Mouse (Mus musculus): ENCODE results near the gene Gimap4. TPM values are rescaled to one million over a fixed set of nuclear protein-coding genes. Genes with fewer than 3 reads are reported as not detected.

Gene Gimap4
- polyA plus RNA-seq (2012; rRNA removed) = 43.0 and 64.0 TPM in 2 replicates

DNA sequence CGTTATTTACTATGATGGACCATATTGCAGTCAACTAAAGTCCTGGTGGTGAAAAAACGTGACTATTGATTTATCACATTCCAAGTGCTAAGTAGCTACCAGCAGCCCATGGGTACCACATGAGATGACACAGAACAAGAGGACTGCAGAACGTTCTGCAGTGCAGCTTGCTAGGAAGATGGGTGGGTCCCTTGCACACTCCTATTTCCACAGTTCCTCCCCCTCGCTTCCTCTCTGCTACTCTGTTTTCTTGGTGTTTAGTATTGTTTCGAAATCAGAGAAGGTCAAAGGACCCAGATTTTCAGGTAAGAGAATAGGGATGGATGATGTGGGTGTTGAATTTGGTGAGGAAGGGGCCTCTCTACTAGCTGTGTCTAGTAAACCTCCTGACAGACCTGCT is at the start of gene Gimap4:
Gimap4 (plus strand) TSS at position 231 of the 400 bp plus-strand sequence.
- TF ChIP-seq POLR2A (IDR thresholded peaks at IDR 0.05; ENCODE audit: control insufficient read depth, extremely low read depth, insufficient read depth, low read length, poor library complexity) (no peak), CTCF (IDR thresholded peaks at IDR 0.05; ENCODE audit: borderline replicate concordance, control insufficient read depth, extremely low read depth, insufficient read depth, low read length, poor library complexity) (no peak)
- peak within 1 kb of the TSS; percentile 92 for H3K27ac ChIP-seq (ENCODE audit: control insufficient read depth, insufficient read depth, low read length)
- 58% methylated on average over 5 of the region's 5 CpGs for WGBS
- DNase-seq = no peak
- no peaks in the 10 kb centered on the region for H3K27me3 ChIP-seq (ENCODE audit: control insufficient read depth, insufficient read depth, low read length)
- peaks cover 40% of the 10 kb centered on the region for H3K4me1 ChIP-seq (replicated peaks; ENCODE audit: control insufficient read depth, insufficient read depth, low read length)
- H3K4me3 ChIP-seq (ENCODE audit: control insufficient read depth, insufficient read depth, low read length) = peak within 1 kb of the TSS; percentile 41
- no peaks in the 10 kb centered on the region; the same call in 1 of the 2 replicates for H3K36me3 ChIP-seq (ENCODE audit: control insufficient read depth, insufficient read depth, low read length)

- Histone ChIP-seq H3K27me3 (ENCODE audit: control insufficient read depth, insufficient read depth, low read length) (no peaks in the 10 kb centered on the region), H3K4me1 (replicated peaks; ENCODE audit: control insufficient read depth, insufficient read depth, low read length) (no peaks in the 10 kb centered on the region), H3K27ac (ENCODE audit: control insufficient read depth, insufficient read depth, low read length) (no peak overlapping the region), H3K36me3 (ENCODE audit: control insufficient read depth, insufficient read depth, low read length) (no peaks in the 10 kb centered on the region), H3K4me3 (ENCODE audit: control insufficient read depth, insufficient read depth, low read length) (no peak overlapping the region)
- WGBS = 96% methylated on average over 2 of the region's 2 CpGs
- TF ChIP-seq POLR2A (IDR thresholded peaks at IDR 0.05; ENCODE audit: control insufficient read depth, extremely low read depth, insufficient read depth, low read length, poor library complexity) (no peak), CTCF (IDR thresholded peaks at IDR 0.05; ENCODE audit: borderline replicate concordance, control insufficient read depth, extremely low read depth, insufficient read depth, low read length, poor library complexity) (no peak)
- DNase-seq = no peak
Observed at GRCm38 (mm10) chr6:48635105-48635504, 49.2 kb upstream of the Gimap4 start.

- no peak for DNase-seq
- TF ChIP-seq CTCF (IDR thresholded peaks at IDR 0.05; ENCODE audit: borderline replicate concordance, control insufficient read depth, extremely low read depth, insufficient read depth, low read length, poor library complexity) = no peak
- no peak for TF ChIP-seq POLR2A (IDR thresholded peaks at IDR 0.05; ENCODE audit: control insufficient read depth, extremely low read depth, insufficient read depth, low read length, poor library complexity)
Observed at GRCm38 (mm10) chr6:48636515-48636914, 47.8 kb upstream of the Gimap4 start.

GRCm38 (mm10) chr6:48637811-48638500 is 46.4 kb upstream of the Gimap4 start:
- H3K27ac ChIP-seq (ENCODE audit: control insufficient read depth, insufficient read depth, low read length) = no peak overlapping the region
- no peaks in the 10 kb centered on the region for H3K4me1 ChIP-seq (replicated peaks; ENCODE audit: control insufficient read depth, insufficient read depth, low read length)
- no peaks in the 10 kb centered on the region for H3K27me3 ChIP-seq (ENCODE audit: control insufficient read depth, insufficient read depth, low read length)
- TF ChIP-seq CTCF (IDR thresholded peaks at IDR 0.05; ENCODE audit: borderline replicate concordance, control insufficient read depth, extremely low read depth, insufficient read depth, low read length, poor library complexity) (no peak), POLR2A (IDR thresholded peaks at IDR 0.05; ENCODE audit: control insufficient read depth, extremely low read depth, insufficient read depth, low read length, poor library complexity) (no peak)
- H3K36me3 ChIP-seq (ENCODE audit: control insufficient read depth, insufficient read depth, low read length) = no peaks in the 10 kb centered on the region
- no peak overlapping the region for H3K4me3 ChIP-seq (ENCODE audit: control insufficient read depth, insufficient read depth, low read length)
- no peak for DNase-seq
- 81% methylated on average over 6 of the region's 6 CpGs for WGBS

More at GRCm38 (mm10) chr6:48636515-48636914, 47.8 kb upstream of the Gimap4 start:
- H3K4me1 ChIP-seq (replicated peaks; ENCODE audit: control insufficient read depth, insufficient read depth, low read length) = no peaks in the 10 kb centered on the region
- no peaks in the 10 kb centered on the region for H3K27me3 ChIP-seq (ENCODE audit: control insufficient read depth, insufficient read depth, low read length)
- no peaks in the 10 kb centered on the region for H3K36me3 ChIP-seq (ENCODE audit: control insufficient read depth, insufficient read depth, low read length)
- no peak overlapping the region for H3K27ac ChIP-seq (ENCODE audit: control insufficient read depth, insufficient read depth, low read length)
- 93% methylated on average over 6 of the region's 6 CpGs for WGBS
- H3K4me3 ChIP-seq (ENCODE audit: control insufficient read depth, insufficient read depth, low read length) = no peak overlapping the region

GRCm38 (mm10) chr6:48638553-48638952 is 45.8 kb upstream of the Gimap4 start:
- Histone ChIP-seq H3K27me3 (ENCODE audit: control insufficient read depth, insufficient read depth, low read length) (no peaks in the 10 kb centered on the region), H3K4me3 (ENCODE audit: control insufficient read depth, insufficient read depth, low read length) (no peak overlapping the region), H3K4me1 (replicated peaks; ENCODE audit: control insufficient read depth, insufficient read depth, low read length) (no peaks in the 10 kb centered on the region), H3K27ac (ENCODE audit: control insufficient read depth, insufficient read depth, low read length) (no peak overlapping the region), H3K36me3 (ENCODE audit: control insufficient read depth, insufficient read depth, low read length) (no peaks in the 10 kb centered on the region)
- 80% methylated on average over 2 of the region's 2 CpGs for WGBS
- TF ChIP-seq POLR2A (IDR thresholded peaks at IDR 0.05; ENCODE audit: control insufficient read depth, extremely low read depth, insufficient read depth, low read length, poor library complexity) (no peak), CTCF (IDR thresholded peaks at IDR 0.05; ENCODE audit: borderline replicate concordance, control insufficient read depth, extremely low read depth, insufficient read depth, low read length, poor library complexity) (no peak)
- DNase-seq = no peak

- H3K27me3 ChIP-seq (ENCODE audit: control insufficient read depth, insufficient read depth, low read length) = no peaks in the 10 kb centered on the region
- no peak overlapping the region for H3K27ac ChIP-seq (ENCODE audit: control insufficient read depth, insufficient read depth, low read length)
- no peaks in the 10 kb centered on the region for H3K36me3 ChIP-seq (ENCODE audit: control insufficient read depth, insufficient read depth, low read length)
- TF ChIP-seq POLR2A (IDR thresholded peaks at IDR 0.05; ENCODE audit: control insufficient read depth, extremely low read depth, insufficient read depth, low read length, poor library complexity) = no peak
- no peak for TF ChIP-seq CTCF (IDR thresholded peaks at IDR 0.05; ENCODE audit: borderline replicate concordance, control insufficient read depth, extremely low read depth, insufficient read depth, low read length, poor library complexity)
- DNase-seq = no peak
- no peak overlapping the region for H3K4me3 ChIP-seq (ENCODE audit: control insufficient read depth, insufficient read depth, low read length)
- 90% methylated on average over 6 of the region's 6 CpGs for WGBS
- 0 out of 2 replicates have a peak, but pooled peaks cover 3% of the 10 kb centered on the region for H3K4me1 ChIP-seq (replicated peaks; ENCODE audit: control insufficient read depth, insufficient read depth, low read length)
Observed at GRCm38 (mm10) chr6:48641391-48641790, 43.0 kb upstream of the Gimap4 start.

All from thymus, adult 2 months (tissue).